Mouse (Mus musculus) kidney, adult 2 months (tissue): Measurements from ENCODE around the gene Arl10. TPM values are rescaled to one million over a fixed set of nuclear protein-coding genes. Genes with fewer than 3 reads are reported as not detected.

Experiments used
- DNase-seq: peaks from one replicate; pipeline ENCODE4 v3.0.0; 2021
- H3K27ac ChIP-seq: fragments of 200-500 bp; 2 replicates; pipeline ENCODE4 v1.5.1; 2012; ENCODE audit warnings: low read depth, low read length, control low read depth, inconsistent platforms; ENCODE audit not compliant: insufficient read depth
- H3K27me3 ChIP-seq: fragments of 200-500 bp; replicated peaks from 2 replicates; pipeline ENCODE4 v1.6.1; 2012; ENCODE audit warnings: mild to moderate bottlenecking, moderate library complexity, low read length, inconsistent platforms; ENCODE audit not compliant: control insufficient read depth, insufficient read depth
- H3K36me3 ChIP-seq: fragments of 200-500 bp; 2 replicates; pipeline ENCODE4 v1.6.1; 2012; ENCODE audit warnings: mild to moderate bottlenecking, moderate library complexity, low read length, inconsistent platforms; ENCODE audit not compliant: control insufficient read depth, insufficient read depth
- H3K4me1 ChIP-seq: fragments of 200-500 bp; 2 replicates; pipeline ENCODE4 v1.6.1; 2011; ENCODE audit warnings: low read length; ENCODE audit not compliant: control insufficient read depth, insufficient read depth
- H3K4me3 ChIP-seq: fragments of 200-500 bp; 2 replicates; pipeline ENCODE4 v1.5.1; 2011; ENCODE audit warnings: mild to moderate bottlenecking, low read depth, low read length, control low read depth; ENCODE audit not compliant: insufficient read depth
- CTCF ChIP-seq: fragments of 200-500 bp; conservative IDR thresholded peaks from 2 replicates; pipeline ENCODE4 v1.5.1; 2011; ENCODE audit warnings: low read depth, mild to moderate bottlenecking, control low read depth, low read length, moderate library complexity, mixed read lengths; ENCODE audit not compliant: insufficient read depth, insufficient read length
- POLR2A ChIP-seq: fragments of 200-500 bp; IDR thresholded peaks from one replicate; pipeline ENCODE4 v1.6.1; 2011; ENCODE audit warnings: low read depth, low read length, control low read depth
- WGBS: fragments of 180-500 bp; shearing (Covaris S2); methylation state at CpG from one replicate; pipeline ENCODE4 v1.1.7; 2018; 5-methylcytosine and 5-hydroxymethylcytosine counted together
- polyA plus RNA-seq: library from polyadenylated mRNA; depleted of rRNA; stranded (reverse); fragments of >200 nt; gene quantifications from 2 replicates; pipeline ENCODE4 v1.2.3, GENCODE M21; 2012

Gene Arl10
- polyA plus RNA-seq, 1 experiment: 20.1 TPM

DNA sequence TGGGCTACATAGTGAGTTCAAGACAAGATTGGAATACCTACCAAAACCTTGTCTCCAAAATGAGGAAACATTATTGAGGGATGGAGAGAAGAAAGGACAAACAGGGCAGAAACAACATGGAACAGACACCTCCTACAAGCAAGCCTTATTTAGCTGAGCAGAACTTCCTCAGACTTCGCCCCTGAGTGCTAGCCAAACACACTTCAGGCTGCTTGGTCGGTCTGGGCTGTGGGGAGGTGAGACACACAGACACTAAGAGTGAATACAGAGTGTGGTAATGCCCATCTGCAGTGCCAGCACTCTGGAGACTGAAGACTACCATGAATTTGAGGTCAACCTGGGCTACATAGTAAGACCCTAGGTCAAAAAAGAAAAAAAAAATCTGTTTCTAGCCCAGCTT, 15.2 kb upstream of the Arl10 start:
- 66% methylated on average over 2 of the region's 2 CpGs for WGBS
- Histone ChIP-seq H3K36me3 (peaks cover 23% of the 10 kb centered on the region), H3K27me3 (no peaks in the 10 kb centered on the region), H3K27ac (peak overlapping the region; percentile 21), H3K4me1 (peaks cover 41% of the 10 kb centered on the region), H3K4me3 (no peak overlapping the region)
- TF ChIP-seq CTCF (no peak), POLR2A (no peak)
- DNase-seq: peak; percentile 69

DNA sequence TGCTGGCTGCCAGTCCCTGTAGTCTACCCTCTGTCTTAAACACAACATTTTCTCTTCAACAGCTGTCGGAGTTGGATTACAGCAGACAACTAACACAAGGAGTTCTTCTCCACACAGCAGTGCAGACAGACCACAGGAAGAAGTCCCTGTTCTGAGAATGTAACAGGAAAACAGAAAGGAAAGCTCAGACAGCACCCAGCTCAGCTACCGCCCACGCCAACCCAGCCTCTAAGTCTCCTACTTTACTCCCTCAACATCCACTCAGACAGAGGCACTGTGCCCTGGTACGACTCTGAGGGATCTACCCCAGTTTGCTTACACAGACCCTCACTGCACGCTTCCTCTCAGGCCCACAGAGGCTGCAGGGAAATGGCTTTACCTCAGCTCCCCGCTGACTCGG, 14.2 kb upstream of the Arl10 start:
- Histone ChIP-seq H3K27ac (peak overlapping the region; percentile 72), H3K4me1 (peaks cover 41% of the 10 kb centered on the region), H3K36me3 (peaks cover 23% of the 10 kb centered on the region), H3K4me3 (no peak overlapping the region), H3K27me3 (no peaks in the 10 kb centered on the region)
- 76% methylated on average over 7 of the region's 7 CpGs for WGBS
- TF ChIP-seq POLR2A (no peak), CTCF (no peak)
- DNase-seq: no peak

DNA sequence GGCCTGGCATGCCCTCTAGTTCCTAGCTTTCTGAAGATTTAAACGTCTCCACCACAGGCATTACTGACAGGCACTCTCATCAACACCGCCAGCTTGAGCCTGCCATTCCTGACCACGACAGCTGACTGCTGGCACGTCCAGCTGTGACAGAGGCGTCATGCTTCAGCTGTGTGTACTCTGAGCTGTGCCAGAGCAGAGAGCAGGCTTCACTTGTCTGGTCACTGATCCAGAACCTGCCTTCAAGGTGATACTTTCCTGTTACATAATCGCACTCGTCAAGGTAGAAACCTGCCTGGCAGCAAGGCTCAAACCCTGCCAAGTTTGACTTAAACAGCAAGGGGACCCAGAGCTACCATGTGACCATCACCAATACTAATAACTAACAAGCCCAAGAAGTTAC, 12.3 kb upstream of the Arl10 start:
- H3K4me3 ChIP-seq: no peak overlapping the region
- TF ChIP-seq POLR2A (peak; percentile 26), CTCF (no peak)
- WGBS: 30% methylated on average over 7 of the region's 7 CpGs
- peak overlapping the region; percentile 82 for H3K27ac ChIP-seq
- H3K4me1 ChIP-seq: peaks cover 36% of the 10 kb centered on the region
- DNase-seq: peak; percentile 97
- H3K36me3 ChIP-seq: peaks cover 16% of the 10 kb centered on the region; the same call in 1 of the 2 replicates
- H3K27me3 ChIP-seq: no peaks in the 10 kb centered on the region

- Histone ChIP-seq H3K36me3 (peaks cover 9% of the 10 kb centered on the region; the same call in 1 of the 2 replicates), H3K27ac (peak overlapping the region; percentile 99), H3K4me3 (peak overlapping the region; percentile 82), H3K27me3 (no peaks in the 10 kb centered on the region), H3K4me1 (peaks cover 35% of the 10 kb centered on the region)
- TF ChIP-seq POLR2A: no peak
- TF ChIP-seq CTCF: no peak
- peak; percentile 52 for DNase-seq
- 4% methylated on average over 45 of the region's 45 CpGs for WGBS
Measured at GRCm38 (mm10) chr13:54564232-54565200, 10.3 kb upstream of the Arl10 start.

DNA sequence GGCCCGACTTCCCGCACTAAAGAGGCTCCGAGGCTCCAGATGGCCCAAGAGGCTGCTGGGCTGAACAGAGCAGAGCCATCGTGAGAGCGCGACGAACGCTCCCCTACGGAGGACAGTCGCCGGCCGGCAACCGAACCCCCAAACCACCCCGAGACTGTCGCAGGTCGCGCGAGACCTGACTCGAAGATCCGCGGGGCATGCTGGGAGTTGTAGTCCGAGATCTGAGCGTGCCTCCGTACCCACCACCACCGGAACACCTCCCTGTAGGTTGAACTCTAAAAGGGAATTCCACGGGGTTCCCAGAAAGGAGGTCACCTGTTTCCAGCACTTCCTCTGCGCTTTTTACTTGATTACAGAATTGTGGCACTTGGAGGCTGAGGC, 9.6 kb upstream of the Arl10 start, which contains the start of gene 4833439L19Rik:
4833439L19Rik (minus strand) TSS at position 235 of the 381 bp plus-strand sequence.
- Histone ChIP-seq H3K4me3 (peak within 1 kb of the TSS; percentile 82), H3K4me1 (peaks cover 30% of the 10 kb centered on the region), H3K27ac (peak within 1 kb of the TSS; percentile 99), H3K27me3 (no peaks in the 10 kb centered on the region), H3K36me3 (peaks cover 8% of the 10 kb centered on the region; the same call in 1 of the 2 replicates)
- WGBS: under 1% methylated on average over 27 of the region's 27 CpGs
- DNase-seq: peak; percentile 97
- no peak for TF ChIP-seq CTCF
- TF ChIP-seq POLR2A: peak; percentile 92

DNA sequence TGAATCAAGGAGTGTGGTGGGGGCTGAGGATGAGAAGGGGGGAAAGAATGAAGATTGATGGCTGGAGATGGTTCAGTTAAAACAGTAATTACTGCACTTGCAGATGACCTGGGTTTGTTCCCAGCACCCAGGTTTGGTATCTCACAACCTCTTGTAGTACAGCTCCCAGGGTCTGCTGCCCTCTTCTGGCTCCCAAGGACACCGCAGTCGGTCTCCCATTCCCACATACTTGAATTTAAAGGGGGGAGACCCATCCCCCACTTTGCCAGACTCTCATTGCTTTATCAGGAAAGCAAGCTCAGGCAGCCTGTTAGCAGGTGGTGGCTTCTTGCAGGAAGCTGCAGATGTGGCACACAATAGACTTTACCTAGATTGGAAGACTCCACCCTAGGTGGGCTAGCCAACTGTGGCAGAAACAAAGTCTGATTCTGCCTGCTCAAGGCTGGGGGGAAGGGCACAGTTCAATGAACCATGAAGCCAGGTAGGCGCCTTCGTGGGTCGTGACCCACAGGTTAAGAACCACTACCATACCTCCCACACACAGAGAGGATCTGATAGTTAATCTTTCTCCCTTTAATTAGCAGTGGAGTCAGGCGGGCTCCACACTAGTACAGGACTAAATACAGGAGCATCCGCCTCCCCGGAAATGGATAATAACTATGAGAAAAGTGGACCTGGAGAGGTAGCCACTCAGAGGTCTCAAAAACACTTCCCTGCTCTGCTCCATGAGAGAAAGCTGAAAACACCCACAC, 9.0 kb upstream of the Arl10 start:
- peak overlapping the region; percentile 74 for H3K27ac ChIP-seq
- DNase-seq: peak; percentile 91
- H3K4me1 ChIP-seq: peaks cover 24% of the 10 kb centered on the region
- H3K36me3 ChIP-seq: peaks cover 4% of the 10 kb centered on the region; the same call in 1 of the 2 replicates
- TF ChIP-seq CTCF: peak; percentile 47
- no peak for TF ChIP-seq POLR2A
- WGBS: 28% methylated on average over 8 of the region's 8 CpGs
- no peaks in the 10 kb centered on the region for H3K27me3 ChIP-seq
- peak overlapping the region; percentile 82 for H3K4me3 ChIP-seq

GRCm38 (mm10) chr13:54568380-54568779, 6.4 kb upstream of the Arl10 start:
- DNase-seq: peak; percentile 69
- peaks cover 2% of the 10 kb centered on the region; the same call in 1 of the 2 replicates for H3K36me3 ChIP-seq
- H3K27ac ChIP-seq: 0 out of 2 replicates have a peak overlapping the region, but pooled peaks have one; percentile 61
- WGBS: 29% methylated on average over 5 of the region's 5 CpGs
- H3K4me3 ChIP-seq: no peak overlapping the region
- H3K27me3 ChIP-seq: no peaks in the 10 kb centered on the region
- H3K4me1 ChIP-seq: peaks cover 13% of the 10 kb centered on the region
- TF ChIP-seq CTCF (no peak), POLR2A (no peak)
